ENCODE assay signal across 21 mouse cellular contexts in the genomic region with DNA sequence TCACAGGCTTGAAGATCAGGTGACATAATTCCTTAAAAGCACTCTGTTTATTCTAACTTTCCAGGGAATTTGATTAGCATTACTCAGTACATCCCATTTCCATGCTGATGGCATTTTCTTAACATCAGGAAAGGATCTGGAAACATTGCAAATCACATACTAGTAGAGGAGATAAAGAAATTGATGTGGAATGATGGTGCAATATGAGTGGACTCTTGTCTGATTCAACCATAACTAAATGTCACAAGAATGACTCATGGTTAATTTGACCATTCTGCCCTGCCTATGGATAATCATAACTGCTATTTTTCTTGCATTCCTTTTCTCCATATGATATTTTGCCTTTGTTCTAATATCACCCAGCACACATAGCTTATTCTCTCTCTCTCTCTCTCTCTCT. TPM values are rescaled to one million over a fixed set of nuclear protein-coding genes. Genes with fewer than 3 reads are reported as not detected.
"Had no signal": no experiment of that assay in that cellular context is flagged by ENCODE, and none has a peak within 500 bp of the region (broad histone marks: within the 10 kb centered on the region; RNA-seq: fewer than 3 reads in every experiment).

No protein-coding gene starts in this region.

- H3K4me2 ChIP-seq: lung, embryonic 15.5 days; midbrain, embryonic 11.5 days; midbrain, embryonic 13.5 days; midbrain, embryonic 15.5 days; neural tube, embryonic 12.5 days; stomach, embryonic 15.5 days had no signal

- H3K4me3 ChIP-seq: lung, embryonic 15.5 days; megakaryocyte, embryonic 14.5 days; midbrain, embryonic 13.5 days; midbrain, embryonic 15.5 days; neural tube, embryonic 12.5 days; stomach, embryonic 15.5 days had no signal

- H3K9me3 ChIP-seq: lung, embryonic 15.5 days; megakaryocyte, embryonic 14.5 days; midbrain, embryonic 13.5 days; midbrain, embryonic 15.5 days; neural tube, embryonic 12.5 days; stomach, embryonic 15.5 days had no signal

- H3K9ac ChIP-seq: lung, embryonic 15.5 days; midbrain, embryonic 13.5 days; midbrain, embryonic 15.5 days; neural tube, embryonic 12.5 days; stomach, embryonic 15.5 days had no signal

- H3K27ac ChIP-seq: lung, embryonic 15.5 days; macrophage; midbrain, embryonic 13.5 days; midbrain, embryonic 15.5 days; neural tube, embryonic 12.5 days; stomach, embryonic 15.5 days; stomach, postnatal 0 days had no signal

- H3K36me3 ChIP-seq: lung, embryonic 15.5 days; midbrain, embryonic 13.5 days; midbrain, embryonic 15.5 days; neural tube, embryonic 12.5 days; stomach, embryonic 15.5 days had no signal

- H3K27me3 ChIP-seq: lung, embryonic 15.5 days; midbrain, embryonic 13.5 days; midbrain, embryonic 15.5 days; neural tube, embryonic 12.5 days; stomach, embryonic 15.5 days had no signal

- ATAC-seq: lung, postnatal 0 days; midbrain, embryonic 13.5 days; midbrain, embryonic 15.5 days had no signal

- DNase-seq: lung, adult 2 months; lung, postnatal 14 days; lung, postnatal 36 days; right cerebral cortex, postnatal 14 days; thymus, adult 2 months; thymus, postnatal 25 days; thymus, postnatal 4 days had no signal

- H3K4me1 ChIP-seq: lung, embryonic 15.5 days; megakaryocyte, embryonic 14.5 days; midbrain, embryonic 13.5 days; midbrain, embryonic 15.5 days; neural tube, embryonic 12.5 days; stomach, embryonic 15.5 days had no signal

RNA-seq across cellular contexts. Expression of a gene that starts 8.0 kb away (rescaled TPM):
- polyA plus RNA-seq: lung, adult 2 months; lung, embryonic 15.5 days; lung, postnatal 0 days; macrophage; midbrain, embryonic 11.5 days; midbrain, embryonic 13.5 days; midbrain, embryonic 15.5 days; midbrain, postnatal 0 days; neural tube, embryonic 12.5 days; neural tube, embryonic 14.5 days; spleen, adult 2 months; stomach, postnatal 0 days; thymus, adult 2 months; urinary bladder, adult 2 months had no signal

RNA-seq across cellular contexts. Expression of a gene that starts 11.6 kb away (rescaled TPM):
- polyA plus RNA-seq: lung, adult 2 months; lung, embryonic 15.5 days; lung, postnatal 0 days; macrophage; midbrain, embryonic 11.5 days; midbrain, embryonic 13.5 days; midbrain, embryonic 15.5 days; midbrain, postnatal 0 days; neural tube, embryonic 12.5 days; neural tube, embryonic 14.5 days; stomach, postnatal 0 days; thymus, adult 2 months; urinary bladder, adult 2 months had no signal

RNA-seq across cellular contexts. Expression of a gene that starts 11.9 kb away (rescaled TPM):
- polyA plus RNA-seq: lung, adult 2 months; macrophage; urinary bladder, adult 2 months had no signal

RNA-seq across cellular contexts. Expression of a gene that starts 56.0 kb away (rescaled TPM):
- polyA plus RNA-seq: macrophage had no signal
